Mouse (Mus musculus): Measurements from ENCODE around the gene Trpm4. TPM values are rescaled to one million over a fixed set of nuclear protein-coding genes. Genes with fewer than 3 reads are reported as not detected.

The Trpm4 gene
- total and polyA plus RNA-seq, 3 experiments, result 9.3 to 17.6 (median 12.0) TPM

- Histone ChIP-seq H3K79me2 (replicated peaks; ENCODE audit: control insufficient read depth, extremely low read depth, insufficient read depth, poor library complexity, severe bottlenecking) (no peaks in the 10 kb centered on the region), H3K9me3 (replicated peaks; ENCODE audit: low read length) (peaks cover 2% of the 10 kb centered on the region), H3K36me3 (replicated peaks in 1 of 2; ENCODE audit: control insufficient read depth in 1 of 2, insufficient read depth in 1 of 2, low read length in 1 of 2) (no peaks in the 10 kb centered on the region), H3K4me3 (replicated peaks in 1 of 3; ENCODE audit: low read depth in 2 of 3, low read length in 2 of 3, poor library complexity in 1 of 3) (peak overlapping the region; percentile 42 to 60 (median 42)), H3K27me3 (replicated peaks) (peaks cover 68% of the 10 kb centered on the region), H3K27ac (ENCODE audit: insufficient read depth, low read depth) (no peak overlapping the region), H3K4me1 (ENCODE audit: control insufficient read depth in 1 of 2, insufficient read depth in 2 of 2) (peaks cover 34 to 58% of the 10 kb centered on the region in 2 experiments), H3K4me2 (ENCODE audit: insufficient read depth, low read depth, poor library complexity, severe bottlenecking) (peak overlapping the region; percentile 86), H3K9ac (ENCODE audit: insufficient read depth, low read depth) (peak overlapping the region; percentile 18)
- dilution Hi-C loops (cut with MboI; ENCODE audit: extremely low pct_ligation_motif_present, extremely low pct_unique_long_range_greater_than_20kb, low sequenced_read_pairs) (no loop called here), in situ Hi-C loops (cut with MboI; ENCODE audit: low pct_ligation_motif_present, low pct_unique_long_range_greater_than_20kb, low sequenced_read_pairs) (no loop called here)
- TF ChIP-seq MYC (IDR thresholded peaks at IDR 0.05; ENCODE audit: low read depth, low read length), result 0 out of 2 replicates have a peak, but pooled peaks have one; percentile 46
- TF ChIP-seq NRF1 (IDR thresholded peaks at IDR 0.05; ENCODE audit: low read depth, low read length), result 0 out of 2 replicates have a peak, but pooled peaks have one; percentile 5
- no peak for TF ChIP-seq USF2 (conservative IDR thresholded peaks at IDR 0.05; ENCODE audit: low read depth, low read length)
- no peak for TF ChIP-seq KAT2A (IDR thresholded peaks at IDR 0.05; ENCODE audit: insufficient replicate concordance, low read length)
- TF ChIP-seq MXI1 (IDR thresholded peaks at IDR 0.05; ENCODE audit: low read depth, low read length), result peak; percentile 68
- peak; percentile 17; the same call in 1 of the 2 replicates for TF ChIP-seq ZMIZ1 (IDR thresholded peaks at IDR 0.05; ENCODE audit: low read depth, low read length)
- TF ChIP-seq POLR2AphosphoS2 (IDR thresholded peaks at IDR 0.05; ENCODE audit: low read depth, low read length), result no peak
- peak; percentile 86 for TF ChIP-seq SIN3A (IDR thresholded peaks at IDR 0.05; ENCODE audit: low read length)
- no peak for TF ChIP-seq ZC3H11A (IDR thresholded peaks at IDR 0.05; ENCODE audit: low read depth, low read length)
- TF ChIP-seq POLR2A (IDR thresholded peaks at IDR 0.05; ENCODE audit: low read depth, low read length), result peak; percentile 47
- no peak for TF ChIP-seq RAD21 (IDR thresholded peaks at IDR 0.05; ENCODE audit: low read depth, low read length)
- peak; percentile 86 for TF ChIP-seq MAZ (IDR thresholded peaks at IDR 0.05; ENCODE audit: low read depth, low read length)
- no peak for TF ChIP-seq USF1 (IDR thresholded peaks at IDR 0.05; ENCODE audit: low read depth, low read length)
- no peak for TF ChIP-seq EP300 (IDR thresholded peaks at IDR 0.05; ENCODE audit: low read length)
- TF ChIP-seq JUND (conservative IDR thresholded peaks at IDR 0.05; ENCODE audit: low read depth, low read length), result no peak
- TF ChIP-seq JUN (IDR thresholded peaks at IDR 0.05; ENCODE audit: insufficient read depth, low read depth, low read length), result no peak
- 0 out of 2 replicates have a peak, but pooled peaks have one; percentile 18 for TF ChIP-seq E2F4 (IDR thresholded peaks at IDR 0.05; ENCODE audit: insufficient replicate concordance, low read depth, low read length)
- TF ChIP-seq CHD1 (IDR thresholded peaks at IDR 0.05; ENCODE audit: low read depth, low read length), result peak; percentile 99
- no peak for TF ChIP-seq ZNF384 (IDR thresholded peaks at IDR 0.05; ENCODE audit: low read depth, low read length)
- TF ChIP-seq ELF1 (IDR thresholded peaks at IDR 0.05; ENCODE audit: low read depth, low read length), result peak; percentile 61; the same call in 1 of the 2 replicates
- no peak for TF ChIP-seq GABPA (IDR thresholded peaks at IDR 0.05; ENCODE audit: insufficient replicate concordance, low read depth, low read length)
- 0 out of 2 replicates have a peak, but pooled peaks have one; percentile 29 for TF ChIP-seq RCOR1 (conservative IDR thresholded peaks at IDR 0.05; ENCODE audit: low read depth, low read length)
- TF ChIP-seq BHLHE40 (IDR thresholded peaks at IDR 0.05; ENCODE audit: low read depth, low read length), result peak; percentile 70
- no peak for TF ChIP-seq HCFC1 (IDR thresholded peaks at IDR 0.05; ENCODE audit: low read depth, low read length)
- TF ChIP-seq MAFK (IDR thresholded peaks at IDR 0.05; ENCODE audit: insufficient replicate concordance, low read length), result no peak
- no peak for TF ChIP-seq PAX5 (IDR thresholded peaks at IDR 0.05; ENCODE audit: low read length)
- TF ChIP-seq ZKSCAN1 (IDR thresholded peaks at IDR 0.05; ENCODE audit: borderline replicate concordance, low read depth, low read length), result no peak
- peak; percentile 67 for TF ChIP-seq MAX (IDR thresholded peaks at IDR 0.05; ENCODE audit: low read length)
- TF ChIP-seq UBTF (IDR thresholded peaks at IDR 0.05; ENCODE audit: low read depth, low read length), result no peak
- TF ChIP-seq CTCF (conservative IDR thresholded peaks at IDR 0.05 in 1 of 2, IDR thresholded peaks at IDR 0.05 in 1 of 2; ENCODE audit: low read depth in 2 of 2, low read length in 2 of 2), result peak in 1 of 2 experiments; percentile 22; a peak in 1 of 4 replicates
- TF ChIP-seq ETS1 (conservative IDR thresholded peaks at IDR 0.05; ENCODE audit: low read depth, low read length), result peak; percentile 57; the same call in 1 of the 2 replicates
- 0 out of 2 replicates have a peak, but pooled peaks have one; percentile 23 for TF ChIP-seq IRF4 (IDR thresholded peaks at IDR 0.05; ENCODE audit: low read depth, low read length)
- 0 out of 2 replicates have a peak, but pooled peaks have one; percentile 40 for TF ChIP-seq TBP (conservative IDR thresholded peaks at IDR 0.05; ENCODE audit: low read depth, low read length)
- peak; percentile 65; the same call in 1 of the 2 replicates for TF ChIP-seq CHD2 (IDR thresholded peaks at IDR 0.05; ENCODE audit: low read length)
- TF ChIP-seq NELFE (IDR thresholded peaks at IDR 0.05; ENCODE audit: low read depth, low read length), result no peak
- peak; percentile 45; the same call in 1 of the 2 replicates for TF ChIP-seq MEF2A (IDR thresholded peaks at IDR 0.05; ENCODE audit: borderline replicate concordance, low read depth, low read length)
- TF ChIP-seq SMC3 (IDR thresholded peaks at IDR 0.05; ENCODE audit: low read depth, low read length), result no peak
- peak; percentile 45; the same call in 1 of the 2 replicates for TF ChIP-seq TCF12 (IDR thresholded peaks at IDR 0.05; ENCODE audit: low read depth, low read length)
- DNase-seq (ENCODE audit: extremely low read depth), result peak; percentile 63
Observed at GRCm38 (mm10) chr7:45339410-45340065, 6.0 kb upstream of the Trpm4 start.
